Mouse (Mus musculus) forebrain, postnatal 0 days (tissue): ENCODE results near the gene Prex1. TPM values are rescaled to one million over a fixed set of nuclear protein-coding genes. Genes with fewer than 3 reads are reported as not detected.

Source experiments
- ATAC-seq: fragments of 200-750 bp; cut with Nextera tagmentation; 2 replicates; pipeline ENCODE4 v1.8.0; 2017; ENCODE audit warnings: mild to moderate bottlenecking, moderate library complexity
- DNase-seq: peaks from one replicate; pipeline ENCODE4 v3.0.0-alpha.2; 2015
- H3K27ac ChIP-seq: fragments of 300-500 bp; sonication (generic); 2 replicates; pipeline ENCODE4 v1.5.1; 2014; ENCODE audit warnings: low read depth, mild to moderate bottlenecking, antibody characterized with exemption, low read length, moderate library complexity, mixed read lengths
- H3K27me3 ChIP-seq: fragments of 300-500 bp; sonication (generic); 2 replicates; pipeline ENCODE4 v1.6.1; 2014; ENCODE audit warnings: mild to moderate bottlenecking, low read length, mixed read lengths; ENCODE audit not compliant: insufficient read depth
- H3K36me3 ChIP-seq: fragments of 300-500 bp; sonication (generic); 2 replicates; pipeline ENCODE4 v1.6.1; 2014; ENCODE audit warnings: mild to moderate bottlenecking, moderate library complexity; ENCODE audit not compliant: insufficient read depth
- H3K4me1 ChIP-seq: fragments of 300-500 bp; sonication (generic); 2 replicates; pipeline ENCODE4 v1.6.1; 2014; ENCODE audit warnings: antibody characterized with exemption; ENCODE audit not compliant: insufficient read depth
- H3K4me2 ChIP-seq: fragments of 300-500 bp; sonication (generic); 2 replicates; pipeline ENCODE4 v1.6.1; 2014; ENCODE audit warnings: low read depth, mild to moderate bottlenecking, moderate library complexity
- H3K4me3 ChIP-seq: fragments of 300-500 bp; sonication (generic); 2 replicates; pipeline ENCODE4 v1.5.1; 2014; ENCODE audit warnings: low read depth, low read length, mixed read lengths
- H3K9ac ChIP-seq: fragments of 300-500 bp; sonication (generic); 2 replicates; pipeline ENCODE4 v1.6.1; 2014; ENCODE audit warnings: mild to moderate bottlenecking
- H3K9me3 ChIP-seq: fragments of 300-500 bp; sonication (generic); 2 replicates; pipeline ENCODE4 v1.6.1; 2016; ENCODE audit warnings: low read length
- CTCF ChIP-seq: sonication (generic); IDR thresholded peaks from 2 replicates; pipeline ENCODE4 v1.5.1; 2016; ENCODE audit warnings: antibody characterized with exemption, control low read depth, low read depth
- WGBS: fragments of 180-500 bp; shearing (Covaris S2); extraction: QIAGEN DNeasy Blood & Tissue Kit; methylation state at CpG from one replicate; pipeline ENCODE4 v1.1.7; 2014; 5-methylcytosine and 5-hydroxymethylcytosine counted together
- polyA plus RNA-seq: library from polyadenylated mRNA; unstranded; fragments of >200 nt; fragmentation: Nextera tagmentation; extraction: Ambion mirVana; gene quantifications from 2 replicates; pipeline ENCODE4 v1.2.1, GENCODE M21; 2015
- total RNA-seq: library from RNA; depleted of rRNA; stranded (reverse); fragments of >200 nt; gene quantifications from 2 replicates; pipeline ENCODE4 v1.2.3, GENCODE M21; 2014

The Prex1 gene
- total and polyA plus RNA-seq, 2 experiments from 2014 or later, result 17.5 to 31.3 TPM

- Histone ChIP-seq H3K27me3 (no peaks in the 10 kb centered on the region), H3K9ac (no peak overlapping the region), H3K4me1 (peaks cover 28% of the 10 kb centered on the region), H3K27ac (peak overlapping the region; percentile 50), H3K4me3 (no peak overlapping the region), H3K9me3 (no peaks in the 10 kb centered on the region), H3K36me3 (no peaks in the 10 kb centered on the region), H3K4me2 (no peak overlapping the region)
- DNase-seq (no peak), ATAC-seq (peak; percentile 40)
- TF ChIP-seq CTCF, result no peak
- 67% methylated on average over 9 of the region's 9 CpGs for WGBS
Observed at GRCm38 (mm10) chr2:166663250-166663961, 50.2 kb downstream of the Prex1 start.

- H3K9ac ChIP-seq, result no peak overlapping the region
- no peaks in the 10 kb centered on the region for H3K9me3 ChIP-seq
- H3K4me3 ChIP-seq, result no peak overlapping the region
- peaks cover 22% of the 10 kb centered on the region for H3K4me1 ChIP-seq
- no peaks in the 10 kb centered on the region for H3K36me3 ChIP-seq
- no peak overlapping the region for H3K4me2 ChIP-seq
- no peak for TF ChIP-seq CTCF
- ATAC-seq (peak; percentile 44; the same call in 1 of the 2 replicates), DNase-seq (no peak)
- H3K27ac ChIP-seq, result peak overlapping the region; percentile 50; the same call in 1 of the 2 replicates
- no peaks in the 10 kb centered on the region for H3K27me3 ChIP-seq
- WGBS, result 65% methylated on average over 6 of the region's 6 CpGs
Observed at GRCm38 (mm10) chr2:166662595-166663160, 51.0 kb downstream of the Prex1 start.

GRCm38 (mm10) chr2:166661971-166662370 is 51.7 kb downstream of the Prex1 start:
- 41% methylated on average over 3 of the region's 3 CpGs for WGBS
- no peak for TF ChIP-seq CTCF

DNA sequence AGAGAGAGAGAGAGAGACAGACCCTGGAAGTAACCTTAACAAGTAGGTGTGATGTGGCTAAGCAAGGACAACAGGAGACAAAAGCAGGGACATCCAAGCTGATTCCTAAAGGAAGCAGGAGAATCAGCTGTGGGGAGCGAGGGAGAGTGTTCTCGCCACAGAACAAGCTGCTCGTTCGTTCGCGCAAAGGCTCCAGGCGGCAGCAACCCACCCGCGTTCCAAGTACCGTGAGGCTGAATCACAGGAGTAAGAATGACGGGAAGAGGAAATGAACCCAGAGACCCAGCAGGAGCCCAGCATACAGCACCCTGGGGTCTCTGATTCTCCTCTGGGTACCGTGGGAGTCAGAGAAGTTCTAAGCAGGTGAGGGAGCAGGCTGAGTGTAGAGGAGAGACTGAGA is 52.1 kb downstream of the Prex1 start:
- ATAC-seq (no peak), DNase-seq (no peak)
- Histone ChIP-seq H3K4me2 (no peak overlapping the region), H3K9ac (0 out of 2 replicates have a peak overlapping the region, but pooled peaks have one; percentile 10), H3K4me1 (peaks cover 17% of the 10 kb centered on the region), H3K27me3 (no peaks in the 10 kb centered on the region), H3K9me3 (no peaks in the 10 kb centered on the region), H3K4me3 (no peak overlapping the region), H3K27ac (peak overlapping the region; percentile 64), H3K36me3 (no peaks in the 10 kb centered on the region)
- TF ChIP-seq CTCF, result no peak
- WGBS, result 64% methylated on average over 12 of the region's 12 CpGs

More at GRCm38 (mm10) chr2:166661971-166662370, 51.7 kb downstream of the Prex1 start:
- DNase-seq (no peak), ATAC-seq (0 out of 2 replicates have a peak, but pooled peaks have one; percentile 5)
- no peaks in the 10 kb centered on the region for H3K9me3 ChIP-seq
- no peak overlapping the region for H3K9ac ChIP-seq
- H3K4me3 ChIP-seq, result no peak overlapping the region
- no peaks in the 10 kb centered on the region for H3K27me3 ChIP-seq
- H3K4me1 ChIP-seq, result peaks cover 17% of the 10 kb centered on the region
- H3K27ac ChIP-seq, result peak overlapping the region; percentile 64
- H3K36me3 ChIP-seq, result no peaks in the 10 kb centered on the region
- no peak overlapping the region for H3K4me2 ChIP-seq

DNA sequence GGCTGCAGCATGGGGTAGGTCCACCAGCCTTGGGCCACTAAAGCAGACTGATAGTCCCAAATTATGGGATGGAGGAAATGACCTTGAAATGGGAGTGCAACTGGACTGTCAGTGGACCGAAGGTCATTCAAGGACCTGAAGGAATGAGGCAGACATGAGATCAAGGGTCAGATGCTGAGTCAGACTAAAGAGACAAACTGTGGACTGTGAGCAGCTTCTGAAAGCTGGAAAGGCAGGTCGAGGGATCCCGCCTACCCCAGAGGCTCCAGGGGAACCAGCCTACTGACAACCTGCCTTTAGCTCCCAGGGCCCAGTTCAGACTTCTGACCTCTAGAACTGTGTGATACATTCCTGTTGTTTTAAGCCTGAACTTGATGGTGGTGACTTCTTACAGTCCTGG is 55.3 kb downstream of the Prex1 start:
- 83% methylated on average over 3 of the region's 3 CpGs for WGBS
- no peaks in the 10 kb centered on the region for H3K36me3 ChIP-seq
- H3K27me3 ChIP-seq, result no peaks in the 10 kb centered on the region
- ATAC-seq (no peak), DNase-seq (no peak)
- H3K4me1 ChIP-seq, result peaks cover 9% of the 10 kb centered on the region
- TF ChIP-seq CTCF, result no peak
- no peak overlapping the region for H3K4me2 ChIP-seq
- H3K27ac ChIP-seq, result no peak overlapping the region
- no peak overlapping the region for H3K9ac ChIP-seq
- H3K4me3 ChIP-seq, result no peak overlapping the region
- H3K9me3 ChIP-seq, result no peaks in the 10 kb centered on the region

GRCm38 (mm10) chr2:166657451-166658011 is 56.1 kb downstream of the Prex1 start:
- H3K4me3 ChIP-seq, result no peak overlapping the region
- DNase-seq (no peak), ATAC-seq (0 out of 2 replicates have a peak, but pooled peaks have one; percentile 12)
- peaks cover under 1% of the 10 kb centered on the region for H3K4me1 ChIP-seq
- TF ChIP-seq CTCF, result no peak
- no peak overlapping the region for H3K9ac ChIP-seq
- H3K4me2 ChIP-seq, result no peak overlapping the region
- H3K27me3 ChIP-seq, result no peaks in the 10 kb centered on the region
- H3K9me3 ChIP-seq, result no peaks in the 10 kb centered on the region
- H3K27ac ChIP-seq, result no peak overlapping the region
- WGBS, result 41% methylated on average over 10 of the region's 10 CpGs
- no peaks in the 10 kb centered on the region for H3K36me3 ChIP-seq

DNA sequence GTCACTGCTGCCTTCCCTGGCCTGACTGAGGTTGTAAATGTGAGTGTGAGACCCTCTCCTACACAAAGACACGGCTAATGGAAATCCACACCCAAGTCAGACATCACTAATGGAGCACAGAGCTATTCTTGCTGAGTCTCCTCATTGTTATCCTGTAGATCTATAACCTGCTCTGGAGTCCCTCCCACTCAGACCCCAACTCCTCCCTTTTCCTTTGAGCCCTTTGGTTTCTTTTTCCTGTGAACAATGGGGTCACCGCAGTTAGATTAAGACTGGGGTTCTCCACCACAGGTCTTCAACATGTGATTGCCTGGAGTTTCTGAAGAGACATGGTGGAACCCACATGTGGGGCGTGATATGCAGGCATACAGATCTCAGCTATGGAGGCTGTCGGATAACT is 57.0 kb downstream of the Prex1 start:
- no peak overlapping the region for H3K9ac ChIP-seq
- H3K27me3 ChIP-seq, result no peaks in the 10 kb centered on the region
- no peaks in the 10 kb centered on the region for H3K4me1 ChIP-seq
- DNase-seq (no peak), ATAC-seq (no peak)
- no peak overlapping the region for H3K4me2 ChIP-seq
- no peaks in the 10 kb centered on the region for H3K9me3 ChIP-seq
- no peaks in the 10 kb centered on the region for H3K36me3 ChIP-seq
- no peak overlapping the region for H3K4me3 ChIP-seq
- no peak for TF ChIP-seq CTCF
- H3K27ac ChIP-seq, result 0 out of 2 replicates have a peak overlapping the region, but pooled peaks have one; percentile 15
- 58% methylated on average over 4 of the region's 4 CpGs for WGBS
